ENCODE assay signal across 9 mouse cellular contexts in genomic region chr9:8902277-8902676, GRCm38 (mm10). TPM values are rescaled to one million over a fixed set of nuclear protein-coding genes. Genes with fewer than 3 reads are reported as not detected.
DNase-seq lines count a peak whose midpoint lies in the region; ATAC-seq and TF ChIP-seq lines count a peak whose summit lies in the region.
"Had no signal": no experiment of that assay in that cellular context is flagged by ENCODE, and none has a peak within 500 bp of the region (broad histone marks: within the 10 kb centered on the region; RNA-seq: fewer than 3 reads in every experiment).

No protein-coding gene starts in this region.

- peak overlapping the region; percentile 92 for H3K9ac ChIP-seq in midbrain, embryonic 16.5 days (ENCODE audit: low read depth, low read length)
- H3K9ac ChIP-seq: liver, embryonic 14.5 days had no signal

- 19% methylated on average over 3 of the region's 3 CpGs for WGBS in hindbrain, embryonic 10.5 days
- WGBS in midbrain, embryonic 16.5 days: 27% methylated on average over 3 of the region's 3 CpGs

- H3K4me3 ChIP-seq in left cerebral cortex, adult 2 months: peak overlapping the region; percentile 83
- H3K4me3 ChIP-seq in hindbrain, embryonic 10.5 days: peak overlapping the region; percentile 71
- peak overlapping the region; percentile 82 for H3K4me3 ChIP-seq in midbrain, embryonic 16.5 days (ENCODE audit: low read depth, low read length)

- DNase-seq in cerebellum, adult 11-12 months: peak; percentile 2
- no peak for DNase-seq in cerebellum, adult 9-11 months
- peak in 1 of 2 experiments; percentile 12 for DNase-seq in left cerebral cortex, adult 2 months (ENCODE audit: extremely low spot score in 1 of 2, low spot score in 2 of 2)
- DNase-seq in left cerebral cortex, adult 9 months (ENCODE audit: low spot score in 2 of 2): no peak
- DNase-seq in hindbrain, embryonic 10.5 days (ENCODE audit: low spot score): no peak
- DNase-seq in urinary bladder, postnatal 14 days (ENCODE audit: low spot score): no peak

- H3K36me3 ChIP-seq in hindbrain, embryonic 10.5 days: no peaks in the 10 kb centered on the region
- H3K36me3 ChIP-seq in midbrain, embryonic 16.5 days (ENCODE audit: control insufficient read depth, insufficient read depth, low read length): no peaks in the 10 kb centered on the region

- H3K4me2 ChIP-seq in midbrain, embryonic 16.5 days (ENCODE audit: low read length): peak overlapping the region; percentile 89

- peaks cover 26% of the 10 kb centered on the region for H3K4me1 ChIP-seq in hindbrain, embryonic 10.5 days (replicated peaks)
- H3K4me1 ChIP-seq in midbrain, embryonic 16.5 days (ENCODE audit: control insufficient read depth, insufficient read depth, low read length): peaks cover 15% of the 10 kb centered on the region

- intact Hi-C loops in left cerebral cortex, adult 2 months (cut with DNase I): no loop called here

- 0 out of 2 replicates have a peak, but pooled peaks have one; percentile 9 for ATAC-seq in midbrain, embryonic 16.5 days
- no peak for ATAC-seq in erythroid progenitor cell, adult 5-6 weeks (replicated peaks; ENCODE audit: low FRiP score, poor library complexity, severe bottlenecking)

- TF ChIP-seq CTCF in left cerebral cortex, adult 2 months (IDR thresholded peaks at IDR 0.05): no peak

- 0 out of 2 replicates have a peak, but pooled peaks cover 3% of the 10 kb centered on the region for H3K9me3 ChIP-seq in hindbrain, embryonic 10.5 days
- H3K9me3 ChIP-seq in midbrain, embryonic 16.5 days (replicated peaks; ENCODE audit: control insufficient read depth, low read length, poor library complexity, severe bottlenecking): no peaks in the 10 kb centered on the region

- peaks cover 54% of the 10 kb centered on the region for H3K27me3 ChIP-seq in hindbrain, embryonic 10.5 days (ENCODE audit: insufficient read depth, poor library complexity, severe bottlenecking)
- peaks cover 4% of the 10 kb centered on the region; the same call in 1 of the 2 replicates for H3K27me3 ChIP-seq in midbrain, embryonic 16.5 days (ENCODE audit: control insufficient read depth, insufficient read depth, low read depth, low read length)

- peak overlapping the region; percentile 95 for H3K27ac ChIP-seq in left cerebral cortex, adult 2 months
- H3K27ac ChIP-seq in hindbrain, embryonic 10.5 days: no peak overlapping the region; the same call in 1 of the 2 replicates
- peak overlapping the region; percentile 82 for H3K27ac ChIP-seq in midbrain, embryonic 16.5 days (ENCODE audit: low read length)
- H3K27ac ChIP-seq: liver, embryonic 14.5 days had no signal

RNA-seq across cellular contexts. Expression of gene Pgr, which starts 2.6 kb away (rescaled TPM):
- total RNA-seq in left cerebral cortex, adult 2 months (2021): 10 to 100 TPM; 20.9 to 21.7 TPM
- polyA plus RNA-seq in hindbrain, embryonic 10.5 days (2016; fragmentation: Nextera tagmentation; extraction: Ambion mirVana): 0.22 and 0.26 TPM in 2 replicates
- 3.8 and 4.4 TPM in 2 replicates for polyA plus RNA-seq in midbrain, embryonic 16.5 days (2015; fragmentation: Nextera tagmentation; extraction: Ambion mirVana)
- total RNA-seq in erythroid progenitor cell, adult 5-6 weeks (2015; ENCODE audit: low replicate concordance): not detected in 2 replicates
- total RNA-seq in erythroid progenitor cell, adult 5-6 weeks (2017; ENCODE audit: low replicate concordance): not detected in 2 replicates
- polyA plus RNA-seq: liver, embryonic 14.5 days had no signal

Comparison
In these comparisons a context has a peak if more than half of its experiments do, and no peak if none do; other contexts are left out.
1. RNA of gene Pgr, which starts 2.6 kb away (total RNA-seq): 20.9 to 21.7 TPM in left cerebral cortex, adult 2 months; not detected in erythroid progenitor cell, adult 5-6 weeks; every median in the first group is over 10 times any median in the second.
2. Peak in every context shown above with its lines, with median percentiles within 50 percentile points of each other: H3K4me3 ChIP-seq.